Mouse (Mus musculus): ENCODE measurements at regions not wholly inside any gene's neighbourhood (a gene's known extent, or its start where the extent isn't known, plus 50 kb on each side); places are given as distances from the start of the nearest gene placed in this dataset.

- DNase-seq (ENCODE audit: low spot score) (no peak), ATAC-seq (ENCODE audit: low FRiP score) (no peak)
- Histone ChIP-seq H3K27ac (no peak overlapping the region), H3K4me2 (replicated peaks) (no peak overlapping the region), H3K9me3 (ENCODE audit: control insufficient read depth, low read length) (no peaks in the 10 kb centered on the region), H3K9ac (no peak overlapping the region), H3K4me3 (replicated peaks; ENCODE audit: low read length) (no peak overlapping the region), H3K36me3 (replicated peaks; ENCODE audit: control insufficient read depth, insufficient read depth) (no peaks in the 10 kb centered on the region), H3K4me1 (replicated peaks; ENCODE audit: control insufficient read depth, insufficient read depth, low read length) (no peaks in the 10 kb centered on the region), H3K27me3 (ENCODE audit: control insufficient read depth, insufficient read depth, low read length) (no peaks in the 10 kb centered on the region)
- 89% methylated on average over 2 of the region's 2 CpGs for WGBS
Measured at GRCm38 (mm10) chr10:91528305-91528704, 347.2 kb upstream of the Tmpo start.

GRCm38 (mm10) chr10:91521168-91521567 lies 340.1 kb upstream of the Tmpo start:
- no peak overlapping the region for H3K27ac ChIP-seq
- H3K4me3 ChIP-seq (replicated peaks; ENCODE audit: low read length): no peak overlapping the region
- H3K4me1 ChIP-seq (replicated peaks; ENCODE audit: control insufficient read depth, insufficient read depth, low read length): no peaks in the 10 kb centered on the region
- H3K9me3 ChIP-seq (ENCODE audit: control insufficient read depth, low read length): no peaks in the 10 kb centered on the region
- H3K9ac ChIP-seq: no peak overlapping the region
- no peaks in the 10 kb centered on the region for H3K36me3 ChIP-seq (replicated peaks; ENCODE audit: control insufficient read depth, insufficient read depth)
- DNase-seq (ENCODE audit: low spot score): no peak
- ATAC-seq (ENCODE audit: low FRiP score): no peak
- no peak overlapping the region for H3K4me2 ChIP-seq (replicated peaks)
- no peaks in the 10 kb centered on the region for H3K27me3 ChIP-seq (ENCODE audit: control insufficient read depth, insufficient read depth, low read length)
- 59% methylated on average over 2 of the region's 2 CpGs for whole genome bisulfite sequencing

- H3K27me3 ChIP-seq (ENCODE audit: control insufficient read depth, insufficient read depth, low read length): no peaks in the 10 kb centered on the region
- WGBS: 58% methylated on average over 2 of the region's 2 CpGs
- no peak for ATAC-seq (ENCODE audit: low FRiP score)
- H3K4me3 ChIP-seq (replicated peaks; ENCODE audit: low read length): no peak overlapping the region
- H3K4me1 ChIP-seq (replicated peaks; ENCODE audit: control insufficient read depth, insufficient read depth, low read length): no peaks in the 10 kb centered on the region
- H3K9ac ChIP-seq: no peak overlapping the region
- H3K27ac ChIP-seq: no peak overlapping the region
- H3K9me3 ChIP-seq (ENCODE audit: control insufficient read depth, low read length): no peaks in the 10 kb centered on the region
- no peaks in the 10 kb centered on the region for H3K36me3 ChIP-seq (replicated peaks; ENCODE audit: control insufficient read depth, insufficient read depth)
- no peak for DNase-seq (ENCODE audit: low spot score)
- no peak overlapping the region for H3K4me2 ChIP-seq (replicated peaks)
Measured at GRCm38 (mm10) chr10:91515021-91515371, 333.9 kb upstream of the Tmpo start.

GRCm38 (mm10) chr10:91514163-91515020 lies 333.3 kb upstream of the Tmpo start:
- Histone ChIP-seq H3K9ac (no peak overlapping the region), H3K4me1 (replicated peaks; ENCODE audit: control insufficient read depth, insufficient read depth, low read length) (no peaks in the 10 kb centered on the region), H3K36me3 (replicated peaks; ENCODE audit: control insufficient read depth, insufficient read depth) (no peaks in the 10 kb centered on the region), H3K4me3 (replicated peaks; ENCODE audit: low read length) (no peak overlapping the region), H3K27me3 (ENCODE audit: control insufficient read depth, insufficient read depth, low read length) (no peaks in the 10 kb centered on the region), H3K9me3 (ENCODE audit: control insufficient read depth, low read length) (no peaks in the 10 kb centered on the region), H3K27ac (no peak overlapping the region), H3K4me2 (replicated peaks) (no peak overlapping the region)
- 77% methylated on average over 9 of the region's 9 CpGs for WGBS
- DNase-seq (ENCODE audit: low spot score) (no peak), ATAC-seq (ENCODE audit: low FRiP score) (no peak)

GRCm38 (mm10) chr10:91507038-91507437 lies 325.9 kb upstream of the Tmpo start:
- no peak overlapping the region for H3K4me3 ChIP-seq (replicated peaks; ENCODE audit: low read length)
- no peak overlapping the region for H3K4me2 ChIP-seq (replicated peaks)
- 93% methylated on average over 7 of the region's 7 CpGs for WGBS
- H3K9ac ChIP-seq: no peak overlapping the region
- DNase-seq (ENCODE audit: low spot score) (no peak), ATAC-seq (ENCODE audit: low FRiP score) (no peak)
- H3K36me3 ChIP-seq (replicated peaks; ENCODE audit: control insufficient read depth, insufficient read depth): no peaks in the 10 kb centered on the region
- no peaks in the 10 kb centered on the region for H3K9me3 ChIP-seq (ENCODE audit: control insufficient read depth, low read length)
- H3K27me3 ChIP-seq (ENCODE audit: control insufficient read depth, insufficient read depth, low read length): no peaks in the 10 kb centered on the region
- H3K27ac ChIP-seq: no peak overlapping the region
- no peaks in the 10 kb centered on the region for H3K4me1 ChIP-seq (replicated peaks; ENCODE audit: control insufficient read depth, insufficient read depth, low read length)

GRCm38 (mm10) chr10:91504891-91505290 lies 323.8 kb upstream of the Tmpo start:
- no peak for DNase-seq (ENCODE audit: low spot score)
- ATAC-seq (ENCODE audit: low FRiP score): no peak
- no peaks in the 10 kb centered on the region for H3K4me1 ChIP-seq (replicated peaks; ENCODE audit: control insufficient read depth, insufficient read depth, low read length)
- no peak overlapping the region for H3K4me2 ChIP-seq (replicated peaks)
- WGBS: 58% methylated on average over 12 of the region's 12 CpGs
- H3K9ac ChIP-seq: no peak overlapping the region
- H3K27ac ChIP-seq: no peak overlapping the region
- no peaks in the 10 kb centered on the region for H3K36me3 ChIP-seq (replicated peaks; ENCODE audit: control insufficient read depth, insufficient read depth)
- H3K4me3 ChIP-seq (replicated peaks; ENCODE audit: low read length): no peak overlapping the region
- no peaks in the 10 kb centered on the region for H3K9me3 ChIP-seq (ENCODE audit: control insufficient read depth, low read length)
- no peaks in the 10 kb centered on the region for H3K27me3 ChIP-seq (ENCODE audit: control insufficient read depth, insufficient read depth, low read length)

GRCm38 (mm10) chr10:91498543-91498942 lies 317.4 kb upstream of the Tmpo start:
- no peaks in the 10 kb centered on the region for H3K4me1 ChIP-seq (replicated peaks; ENCODE audit: control insufficient read depth, insufficient read depth, low read length)
- H3K27ac ChIP-seq: no peak overlapping the region
- no peak overlapping the region for H3K9ac ChIP-seq
- H3K4me2 ChIP-seq (replicated peaks): no peak overlapping the region
- no peak overlapping the region for H3K4me3 ChIP-seq (replicated peaks; ENCODE audit: low read length)
- DNase-seq (ENCODE audit: low spot score): no peak
- ATAC-seq (ENCODE audit: low FRiP score): no peak
- no peaks in the 10 kb centered on the region for H3K36me3 ChIP-seq (replicated peaks; ENCODE audit: control insufficient read depth, insufficient read depth)
- no peaks in the 10 kb centered on the region for H3K27me3 ChIP-seq (ENCODE audit: control insufficient read depth, insufficient read depth, low read length)
- no peaks in the 10 kb centered on the region for H3K9me3 ChIP-seq (ENCODE audit: control insufficient read depth, low read length)
- WGBS: 82% methylated on average over 4 of the region's 4 CpGs

- Histone ChIP-seq H3K9ac (no peak overlapping the region), H3K4me1 (replicated peaks; ENCODE audit: control insufficient read depth, insufficient read depth, low read length) (no peaks in the 10 kb centered on the region), H3K27ac (no peak overlapping the region), H3K27me3 (ENCODE audit: control insufficient read depth, insufficient read depth, low read length) (no peaks in the 10 kb centered on the region), H3K9me3 (ENCODE audit: control insufficient read depth, low read length) (no peaks in the 10 kb centered on the region), H3K4me2 (replicated peaks) (no peak overlapping the region), H3K36me3 (replicated peaks; ENCODE audit: control insufficient read depth, insufficient read depth) (no peaks in the 10 kb centered on the region), H3K4me3 (replicated peaks; ENCODE audit: low read length) (no peak overlapping the region)
- WGBS: 94% methylated on average over 2 of the region's 2 CpGs
- no peak for ATAC-seq (ENCODE audit: low FRiP score)
- no peak for DNase-seq (ENCODE audit: low spot score)
Measured at GRCm38 (mm10) chr10:91464691-91465090, 283.6 kb upstream of the Tmpo start.

- no peak overlapping the region for H3K4me3 ChIP-seq (replicated peaks; ENCODE audit: low read length)
- H3K9me3 ChIP-seq (ENCODE audit: control insufficient read depth, low read length): no peaks in the 10 kb centered on the region
- no peak overlapping the region for H3K9ac ChIP-seq
- peak; percentile 69 for DNase-seq (ENCODE audit: low spot score)
- H3K36me3 ChIP-seq (replicated peaks; ENCODE audit: control insufficient read depth, insufficient read depth): no peaks in the 10 kb centered on the region
- H3K4me1 ChIP-seq (replicated peaks; ENCODE audit: control insufficient read depth, insufficient read depth, low read length): peaks cover 14% of the 10 kb centered on the region
- WGBS: 17% methylated on average over 10 of the region's 10 CpGs
- ATAC-seq (ENCODE audit: low FRiP score): peak; percentile 57; the same call in 1 of the 2 replicates
- peak overlapping the region; percentile 82 for H3K27ac ChIP-seq
- H3K27me3 ChIP-seq (ENCODE audit: control insufficient read depth, insufficient read depth, low read length): no peaks in the 10 kb centered on the region
- no peak overlapping the region; the same call in 1 of the 2 replicates for H3K4me2 ChIP-seq (replicated peaks)
Measured at GRCm38 (mm10) chr10:91447974-91448703, 267.0 kb upstream of the Tmpo start.
